Mouse (Mus musculus): ENCODE data around the gene Aifm1.

Aifm1 gene

DNA sequence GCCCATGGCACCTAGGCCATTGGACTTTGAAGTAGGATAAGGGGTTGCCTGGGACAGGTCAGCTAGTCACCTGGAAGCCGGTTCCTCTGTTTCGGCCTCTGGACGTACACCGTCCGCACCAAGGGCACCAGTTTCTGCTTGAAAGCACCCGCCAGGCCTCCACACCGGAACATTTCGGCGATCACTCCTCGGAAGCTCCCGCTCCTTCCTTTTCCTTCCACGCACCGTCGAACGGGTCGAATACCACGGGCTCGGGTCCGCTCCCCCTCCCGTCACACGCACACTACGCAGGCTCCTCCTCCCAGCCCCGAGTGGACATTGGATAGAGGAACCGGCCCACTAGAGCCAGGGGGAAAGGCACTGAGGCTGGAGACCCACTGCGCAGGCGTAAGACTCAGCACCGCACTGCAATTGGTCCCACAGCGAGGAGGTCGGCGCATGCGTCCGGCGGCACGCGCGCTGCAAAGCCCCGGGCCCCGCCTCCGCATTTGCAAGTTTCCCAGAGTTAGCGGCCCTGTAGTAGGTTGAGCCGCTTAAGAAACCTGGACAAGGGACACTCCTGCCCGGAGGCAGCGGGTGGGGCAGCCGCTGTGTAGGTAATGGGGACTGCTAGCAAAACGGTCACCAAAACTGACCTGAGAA, at the start of gene Aifm1:
TSS of gene Aifm1 (minus strand) at position 398 of the 642 bp plus-strand sequence.
- peak; percentile 77 for DNase-seq (ENCODE audit: low read depth)

DNA sequence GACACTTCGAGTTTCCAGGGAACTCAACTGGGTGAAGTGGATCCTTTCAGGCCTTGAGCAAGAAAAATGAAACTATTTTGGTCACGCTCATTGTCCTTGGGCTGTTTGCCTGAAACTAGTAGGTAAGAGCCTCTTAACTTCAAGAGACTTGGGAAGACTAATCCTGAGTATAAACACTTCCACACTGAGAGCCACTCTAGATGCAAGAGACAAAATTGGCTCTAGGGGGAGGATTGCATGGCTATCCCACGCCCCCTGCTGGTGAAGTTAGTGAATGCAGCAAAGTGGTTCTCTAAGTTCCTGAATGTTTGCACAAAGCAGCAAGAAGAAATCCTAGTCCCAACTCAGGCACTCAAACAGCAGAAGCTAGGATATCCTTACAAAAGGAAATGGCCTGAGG, 18.8 kb upstream of the Aifm1 start:
- peak; percentile 57 for DNase-seq (ENCODE audit: low read depth)

DNA sequence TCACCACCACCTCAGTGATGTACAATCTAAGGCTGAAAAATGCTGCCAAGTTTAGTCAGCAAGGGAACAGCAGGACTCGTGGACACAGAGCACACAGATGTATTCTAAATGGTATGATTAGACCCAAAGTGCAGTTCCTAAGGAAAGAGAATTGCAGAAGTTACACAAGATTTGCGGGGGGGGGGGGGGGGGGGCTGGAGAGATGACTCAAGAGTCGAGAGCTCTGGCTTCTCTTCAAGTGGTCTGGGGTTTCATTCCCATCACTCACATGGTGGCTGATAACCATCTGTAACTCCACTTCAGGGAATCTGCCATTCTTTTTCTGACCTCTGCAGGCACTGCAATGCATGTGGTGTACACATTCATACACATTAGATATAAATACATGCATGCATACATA, 13.1 kb upstream of the Aifm1 start:
- no peak for DNase-seq (ENCODE audit: low read depth)

GRCm38 (mm10) chrX:48525866-48526265, 12.5 kb upstream of the Aifm1 start:
- DNase-seq (ENCODE audit: low read depth) = no peak

- DNase-seq (ENCODE audit: low read depth) = no peak
Observed at GRCm38 (mm10) chrX:48525332-48525731, 12.0 kb upstream of the Aifm1 start.

GRCm38 (mm10) chrX:48523512-48523911, 10.1 kb upstream of the Aifm1 start:
- no peak for DNase-seq (ENCODE audit: low read depth)

DNA sequence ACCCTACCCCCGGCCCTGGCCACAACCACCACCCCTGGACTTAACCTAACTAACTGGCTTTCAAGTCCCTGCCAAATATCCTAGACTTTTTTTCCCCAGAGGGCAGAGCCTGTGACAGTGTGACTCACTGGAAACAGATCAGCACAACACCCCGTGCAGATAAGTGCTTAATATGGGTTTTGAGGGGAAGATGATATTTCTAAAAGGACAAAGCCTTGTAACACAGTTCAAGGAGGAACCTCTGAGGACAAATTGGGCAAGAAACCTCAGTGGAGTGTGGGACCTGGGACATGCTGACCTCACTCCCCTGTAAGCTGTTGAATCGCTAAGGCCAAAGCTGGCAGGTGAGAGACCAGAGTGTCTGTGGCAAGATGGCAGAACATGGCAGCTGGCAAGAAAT, 8.3 kb upstream of the Aifm1 start:
- DNase-seq (ENCODE audit: low read depth) = no peak

GRCm38 (mm10) chrX:48519549-48520085, 6.3 kb upstream of the Aifm1 start:
- DNase-seq (ENCODE audit: low read depth) = no peak

GRCm38 (mm10) chrX:48518808-48519548, 5.6 kb upstream of the Aifm1 start, which contains the start of gene Rab33a:
Gene Rab33a (plus strand): TSS chrX:48519285.
- DNase-seq (ENCODE audit: low read depth) = no peak

DNA sequence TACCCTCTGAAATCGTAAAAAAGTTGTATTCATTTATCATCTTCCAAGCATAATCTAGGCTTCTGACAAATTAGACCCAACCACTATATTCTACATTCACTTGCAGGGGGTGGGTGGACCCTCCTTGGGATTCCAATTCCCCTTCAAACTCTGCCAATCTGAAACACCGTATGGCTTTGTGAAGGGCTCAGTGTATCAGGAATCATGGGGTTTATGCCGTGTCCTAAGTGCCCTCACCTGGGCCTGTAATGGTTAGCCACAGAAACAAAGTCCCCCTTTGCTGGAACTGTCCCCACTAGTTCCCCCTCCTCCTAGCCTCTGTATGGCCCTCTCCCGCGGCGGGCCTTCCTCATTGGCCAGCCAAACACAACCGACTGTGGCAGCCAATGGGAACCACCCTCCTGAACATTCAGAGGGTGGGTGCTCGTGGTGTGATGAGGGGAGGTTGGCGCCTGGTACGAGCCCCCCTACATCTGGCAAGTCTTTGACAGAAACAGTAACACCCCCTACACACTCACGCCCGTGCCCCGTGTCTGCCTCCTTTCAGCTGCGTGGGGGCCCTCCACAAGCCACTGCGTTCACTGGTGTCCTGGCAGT, 4.9 kb upstream of the Aifm1 start:
- no peak for DNase-seq (ENCODE audit: low read depth)

DNA sequence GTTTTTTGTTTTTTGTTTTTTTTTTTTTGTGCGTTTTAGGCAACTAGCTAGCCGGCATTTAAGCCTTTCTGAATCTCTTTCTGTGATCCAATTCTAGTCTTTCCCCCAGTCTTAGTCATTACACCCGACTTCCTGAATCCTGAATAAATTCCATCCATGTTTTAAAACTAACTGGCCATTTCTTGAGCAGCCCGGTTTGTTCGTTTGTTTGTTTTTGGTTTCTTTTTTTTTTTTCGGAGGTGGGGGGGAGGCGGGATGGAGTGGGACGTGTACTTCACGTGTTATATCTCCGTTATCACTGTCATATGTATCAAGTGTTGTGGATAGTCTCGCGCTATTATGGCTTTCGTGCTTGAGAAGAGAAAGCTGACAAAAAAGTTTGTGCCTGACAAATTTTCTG, 461 bp upstream of the Aifm1 start:
- no peak for DNase-seq (ENCODE audit: low read depth)

DNA sequence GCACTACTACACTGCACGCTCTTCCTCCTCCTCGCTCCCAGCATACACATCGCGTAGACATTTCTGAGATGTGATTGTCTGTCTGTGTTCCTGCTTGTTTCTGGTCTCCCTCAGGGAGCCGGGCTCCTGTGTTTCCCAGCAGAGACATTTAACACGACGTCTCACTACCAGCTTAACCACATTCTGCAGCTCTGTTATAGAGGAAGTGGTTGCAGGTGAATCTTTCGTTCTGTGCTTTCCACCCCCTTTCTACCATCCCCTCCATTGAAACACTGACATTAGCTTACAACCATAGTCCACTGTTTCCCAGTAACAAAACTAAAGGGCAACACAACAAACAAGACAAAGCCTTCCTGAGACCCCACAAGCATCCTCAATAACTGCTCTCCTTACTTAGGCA, 19.6 kb downstream of the Aifm1 start:
- no peak for DNase-seq (ENCODE audit: low read depth)

DNA sequence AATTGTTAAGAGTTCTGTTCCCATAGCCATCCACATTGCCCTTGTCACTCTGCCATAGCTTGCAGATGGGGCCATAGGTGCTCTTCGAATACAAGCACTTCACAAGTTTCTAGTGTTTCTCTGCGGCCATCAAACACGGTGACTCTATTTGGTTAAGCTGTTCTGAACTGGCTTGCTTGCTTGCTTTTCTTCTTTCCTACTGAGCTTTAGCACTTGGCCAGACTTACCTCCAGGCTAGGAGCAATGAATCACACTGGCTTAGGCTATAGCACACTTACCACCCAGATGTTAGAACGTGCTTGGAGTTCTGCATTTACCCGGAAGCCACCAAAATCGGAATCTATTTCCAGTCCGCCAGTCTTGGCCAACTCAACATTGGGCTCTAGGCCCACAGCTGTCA, 31.7 kb downstream of the Aifm1 start:
- DNase-seq (ENCODE audit: low read depth) = no peak

GRCm38 (mm10) chrX:48481095-48481494, 32.3 kb downstream of the Aifm1 start:
- no peak for DNase-seq (ENCODE audit: low read depth)

DNA sequence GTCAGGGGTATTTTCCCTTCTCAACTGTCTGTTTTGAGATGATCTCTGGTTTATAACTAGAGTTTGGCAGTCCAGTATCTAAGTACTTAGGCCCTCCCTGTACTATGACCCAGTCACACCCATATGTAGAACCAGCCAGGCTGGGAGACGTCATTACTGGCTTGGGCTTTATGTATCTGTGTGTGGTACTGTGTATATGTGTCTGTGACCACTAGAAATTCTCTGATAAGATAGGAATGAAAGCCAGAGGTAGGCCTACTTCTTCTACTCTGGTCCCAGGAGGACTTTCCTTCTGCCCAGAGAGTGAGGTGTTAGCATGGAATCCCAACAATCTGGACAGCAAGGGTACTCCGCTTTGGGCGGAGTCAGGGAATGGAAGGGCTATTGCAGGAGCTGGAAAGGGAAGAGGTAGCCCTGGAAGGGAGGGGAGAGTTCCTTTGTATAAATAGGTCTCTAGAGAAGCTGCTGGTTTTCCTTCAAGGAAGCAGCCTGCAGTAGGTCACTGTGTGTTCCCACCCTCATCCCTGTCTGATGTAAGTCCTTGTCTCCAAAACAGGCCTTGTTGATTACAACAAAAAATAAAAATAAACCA, 45.9 kb downstream of the Aifm1 start:
- DNase-seq (ENCODE audit: low read depth) = no peak

GRCm38 (mm10) chrX:48466174-48466573, 47.2 kb downstream of the Aifm1 start:
- no peak for DNase-seq (ENCODE audit: low read depth)

DNA sequence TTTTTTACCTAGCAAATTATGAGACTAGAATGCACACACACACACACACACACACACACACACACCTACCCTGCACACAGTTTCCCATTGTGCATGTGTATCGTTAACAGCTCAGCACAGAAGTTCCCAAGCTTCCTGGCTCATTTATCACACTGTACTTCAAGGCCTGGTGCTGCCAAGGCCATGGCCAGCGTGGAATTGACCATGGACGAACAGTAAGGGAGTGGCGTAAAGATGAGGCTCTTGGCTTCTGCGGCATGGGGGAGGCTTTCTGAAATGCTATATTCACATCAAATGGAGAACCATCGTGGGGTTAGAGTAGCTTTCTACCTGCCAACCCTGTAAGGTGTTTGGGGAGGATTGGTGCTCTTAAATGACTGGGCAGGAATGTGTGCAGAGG, 48.9 kb downstream of the Aifm1 start:
- no peak for DNase-seq (ENCODE audit: low read depth)

DNA sequence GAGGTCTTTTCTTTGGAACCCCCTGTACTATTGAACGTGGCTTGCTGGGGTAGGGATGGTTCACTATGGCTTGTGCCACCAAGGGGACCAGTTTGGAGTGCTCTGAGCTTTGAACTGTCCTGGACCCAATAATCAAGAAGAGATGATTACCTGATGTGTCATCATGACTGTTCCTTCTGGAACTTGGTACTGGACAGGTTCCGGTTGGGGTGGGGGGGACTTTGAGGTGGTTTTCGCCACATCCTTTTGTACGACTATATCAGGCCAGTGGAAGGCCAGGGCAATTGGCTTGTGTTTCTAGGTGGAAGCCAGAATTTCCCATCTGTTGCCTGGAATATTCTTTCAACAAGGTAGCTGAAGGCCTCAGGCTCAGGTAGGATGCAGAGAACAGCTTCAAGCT, 49.7 kb downstream of the Aifm1 start:
- DNase-seq (ENCODE audit: low read depth) = no peak

- DNase-seq (ENCODE audit: low read depth) = no peak
Observed at GRCm38 (mm10) chrX:48462754-48463507, 50.4 kb downstream of the Aifm1 start, which contains the start of gene Elf4. Gene Elf4 (minus strand): TSS chrX:48463132.

DNA sequence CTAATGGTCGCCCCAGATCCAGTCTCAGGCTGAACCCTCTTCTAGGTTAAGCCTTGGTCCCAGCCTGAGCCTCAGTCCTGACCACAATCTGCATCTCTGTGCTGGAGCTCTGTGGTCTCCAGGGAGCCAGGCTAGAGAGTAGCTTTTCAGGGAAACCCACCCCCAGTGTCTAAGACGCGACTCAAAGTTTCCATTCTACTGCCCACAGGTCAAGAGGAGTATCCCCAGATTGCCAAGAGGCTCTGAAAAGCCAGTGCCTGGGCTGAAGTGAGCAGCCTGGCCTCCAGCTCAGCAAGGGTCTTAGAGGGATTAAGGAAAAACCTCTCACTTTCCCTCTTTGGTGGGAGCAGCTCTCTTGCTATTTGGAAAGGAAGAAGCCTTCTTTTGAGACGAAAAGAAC, 51.1 kb downstream of the Aifm1 start:
- DNase-seq (ENCODE audit: low read depth) = no peak

DNA sequence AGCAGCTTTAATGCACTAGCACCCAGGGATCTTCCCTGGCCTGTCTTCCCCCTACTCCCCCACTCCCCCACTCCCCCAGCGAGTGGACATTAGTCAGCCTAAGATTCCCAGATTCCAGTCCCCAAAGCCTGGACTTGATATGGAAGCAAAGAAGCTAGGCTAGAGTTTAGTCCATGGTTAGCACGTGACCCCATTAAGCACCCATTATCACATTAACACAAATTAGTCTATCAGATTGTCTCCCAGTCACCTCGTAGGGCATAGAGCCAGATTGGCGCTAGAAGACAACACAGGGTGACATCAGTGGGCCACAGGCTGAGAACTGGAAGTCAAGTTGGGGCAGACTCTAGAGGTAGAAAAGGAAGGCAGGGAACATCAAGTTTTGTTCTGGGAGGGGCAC, 52.4 kb downstream of the Aifm1 start:
- no peak for DNase-seq (ENCODE audit: low read depth)

- no peak for DNase-seq (ENCODE audit: low read depth)
Observed at GRCm38 (mm10) chrX:48460496-48460895, 52.9 kb downstream of the Aifm1 start.

Data from c-Kit-positive CD71-negative TER-119-negative erythroid progenitor cells, embryonic 14.5 days (primary cell).